Mouse (Mus musculus): ENCODE measurements around the gene Rspo1. TPM values are rescaled to one million over a fixed set of nuclear protein-coding genes. Genes with fewer than 3 reads are reported as not detected.

Gene Rspo1
- total RNA-seq, 2 experiments from 2014 or later, result 13.0 to 18.6 TPM

DNA sequence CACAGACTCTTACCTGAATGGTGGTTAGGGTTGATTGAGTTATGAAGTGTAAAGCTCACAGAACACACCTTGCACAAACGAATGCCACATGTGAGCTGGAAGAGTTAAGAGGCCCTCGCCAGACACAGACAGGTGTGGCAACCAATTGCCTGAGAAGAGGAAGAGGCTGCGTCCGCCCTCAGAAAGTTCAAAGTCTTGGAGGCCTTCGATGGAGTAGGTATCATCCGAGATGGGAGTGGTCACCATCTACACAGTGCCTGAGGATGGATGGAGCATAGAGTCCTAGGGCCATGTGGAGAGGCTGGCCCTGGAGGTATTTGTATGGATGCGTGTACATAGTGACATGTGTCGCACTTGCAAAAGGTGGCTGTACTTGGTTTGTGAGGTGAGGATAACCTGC, 15.1 kb upstream of the Rspo1 start:
- no peak for DNase-seq (ENCODE audit: low spot score in 2 of 2)

DNA sequence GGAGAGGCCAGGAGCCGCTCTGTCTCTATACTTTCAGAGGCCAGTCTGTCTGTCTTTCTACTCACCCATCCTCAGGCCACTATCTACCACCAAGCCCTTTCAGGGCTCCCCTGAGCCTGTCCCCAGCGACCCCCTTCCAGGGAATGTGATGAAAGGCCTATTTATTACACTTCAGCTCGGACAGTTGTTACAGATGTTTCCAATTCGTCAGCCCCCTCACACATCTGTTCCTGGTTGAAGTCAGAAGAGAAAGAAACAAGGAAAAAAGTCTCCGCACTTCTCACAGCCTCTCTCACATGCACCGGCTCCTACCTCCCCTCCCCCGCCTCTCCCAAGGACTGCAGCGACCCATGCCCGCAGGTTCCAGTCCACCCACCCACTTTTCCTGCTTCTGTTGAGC, 13.9 kb upstream of the Rspo1 start:
- DNase-seq (ENCODE audit: low spot score in 2 of 2), result no peak

DNA sequence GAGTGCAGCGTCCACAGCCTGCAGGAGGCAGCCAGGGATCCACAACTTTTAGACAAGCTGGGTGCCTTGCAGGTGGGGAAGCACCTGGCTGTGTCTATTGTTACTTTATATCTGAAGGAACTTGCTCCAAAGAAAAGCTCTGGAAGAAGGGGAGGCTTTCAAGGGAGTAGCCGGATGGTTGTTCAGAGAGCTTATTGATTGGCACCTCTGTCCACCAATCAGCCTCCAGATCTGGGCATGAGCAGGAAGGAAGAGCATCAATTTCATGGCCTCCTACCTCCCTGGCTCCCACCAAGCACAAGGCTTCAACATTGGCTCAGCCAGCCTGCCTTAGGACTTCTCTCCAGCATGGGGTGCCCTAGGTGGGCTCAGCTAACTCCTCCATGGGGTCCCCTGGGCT, 12.9 kb upstream of the Rspo1 start:
- DNase-seq (ENCODE audit: low spot score in 2 of 2), result no peak

DNA sequence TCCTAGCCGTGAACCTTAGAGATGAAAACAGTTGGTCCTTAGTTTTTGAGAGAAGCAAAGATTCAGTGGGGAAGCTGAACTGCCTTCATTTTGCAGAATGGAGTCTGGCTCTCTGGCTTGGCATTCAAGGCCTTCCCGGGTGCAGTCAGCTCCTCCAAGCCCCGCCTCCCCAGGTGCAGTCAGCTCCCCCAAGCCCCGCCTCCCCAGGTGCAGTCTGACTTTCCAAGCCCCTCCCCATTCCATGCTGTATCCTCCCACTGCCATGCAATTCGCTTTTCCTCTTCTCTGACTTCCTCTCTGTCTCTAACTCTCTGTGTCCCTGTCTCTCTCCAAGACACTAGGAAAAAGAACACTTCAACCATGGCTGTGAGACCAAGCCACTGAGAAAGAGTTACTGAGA, 8.0 kb upstream of the Rspo1 start:
- DNase-seq (ENCODE audit: low spot score in 2 of 2), result no peak

DNA sequence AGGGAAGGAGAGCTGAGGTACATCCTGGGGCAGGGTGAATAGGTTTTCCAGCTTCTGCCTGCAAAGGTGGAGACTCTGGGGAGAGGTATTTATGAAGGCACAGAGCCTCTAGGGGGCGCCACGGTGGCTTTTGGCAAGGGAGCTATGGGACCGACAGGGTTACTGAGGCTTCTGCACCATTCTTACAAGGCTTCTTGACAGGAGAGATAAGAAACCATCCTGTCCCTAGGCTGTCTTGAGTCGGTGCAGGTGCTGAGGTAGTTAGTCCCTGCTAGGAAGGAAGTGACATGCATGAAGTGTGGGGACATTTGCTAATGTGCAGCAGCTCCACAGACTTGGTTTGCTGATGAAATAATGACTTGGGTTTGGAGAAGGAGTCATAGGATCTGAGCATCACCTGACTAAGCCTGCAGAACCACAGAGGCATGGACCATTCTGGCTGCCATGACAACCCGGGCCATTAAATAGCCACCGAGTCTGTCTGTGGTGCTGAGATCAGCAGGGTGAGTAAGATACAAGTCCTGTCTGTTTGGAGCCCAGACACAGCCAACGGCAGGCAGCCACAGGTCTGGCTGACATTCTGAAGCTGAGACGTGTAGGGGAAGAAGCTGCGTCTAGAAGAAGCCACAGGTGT, 2.2 kb upstream of the Rspo1 start:
- no peak for DNase-seq (ENCODE audit: low spot score in 2 of 2)

DNA sequence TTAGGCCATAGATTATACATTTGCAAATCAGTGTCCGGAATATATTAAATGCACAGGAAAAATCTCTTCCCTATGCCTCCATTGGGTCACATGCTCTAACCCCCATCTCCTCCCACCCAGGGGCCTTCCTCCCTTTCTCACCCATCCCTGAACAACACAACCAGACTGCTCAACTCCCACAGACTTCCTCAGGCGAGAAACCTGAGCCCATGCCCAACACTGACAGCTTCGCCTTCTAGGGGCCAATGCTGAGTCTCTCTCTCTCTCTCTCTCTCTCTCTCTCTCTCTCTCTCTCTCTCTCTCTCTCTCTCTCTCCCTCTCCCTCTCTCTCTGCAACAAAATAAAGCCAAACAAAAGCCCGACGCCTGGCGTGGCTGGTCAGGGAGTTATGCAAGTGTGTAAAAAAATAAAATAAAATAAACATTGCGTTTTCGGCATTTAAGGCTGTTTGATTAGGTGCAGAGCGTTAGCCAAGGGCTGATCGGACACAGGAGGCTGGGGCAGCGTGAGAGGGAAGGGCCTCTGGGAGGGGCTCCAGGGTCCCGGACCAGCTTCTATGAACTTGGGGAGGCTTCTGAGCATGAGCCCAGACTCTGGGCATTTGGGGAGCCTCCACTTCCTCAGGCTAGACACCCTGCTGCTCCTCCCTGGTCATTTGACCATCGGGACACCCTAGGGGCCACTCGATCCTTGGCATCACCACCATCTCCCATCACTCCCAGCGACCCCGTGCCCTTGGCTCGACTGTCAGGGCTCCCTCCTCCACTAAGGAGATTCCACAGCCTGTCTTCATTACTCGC, 1.2 kb upstream of the Rspo1 start:
- no peak for DNase-seq (ENCODE audit: low spot score in 2 of 2)

DNA sequence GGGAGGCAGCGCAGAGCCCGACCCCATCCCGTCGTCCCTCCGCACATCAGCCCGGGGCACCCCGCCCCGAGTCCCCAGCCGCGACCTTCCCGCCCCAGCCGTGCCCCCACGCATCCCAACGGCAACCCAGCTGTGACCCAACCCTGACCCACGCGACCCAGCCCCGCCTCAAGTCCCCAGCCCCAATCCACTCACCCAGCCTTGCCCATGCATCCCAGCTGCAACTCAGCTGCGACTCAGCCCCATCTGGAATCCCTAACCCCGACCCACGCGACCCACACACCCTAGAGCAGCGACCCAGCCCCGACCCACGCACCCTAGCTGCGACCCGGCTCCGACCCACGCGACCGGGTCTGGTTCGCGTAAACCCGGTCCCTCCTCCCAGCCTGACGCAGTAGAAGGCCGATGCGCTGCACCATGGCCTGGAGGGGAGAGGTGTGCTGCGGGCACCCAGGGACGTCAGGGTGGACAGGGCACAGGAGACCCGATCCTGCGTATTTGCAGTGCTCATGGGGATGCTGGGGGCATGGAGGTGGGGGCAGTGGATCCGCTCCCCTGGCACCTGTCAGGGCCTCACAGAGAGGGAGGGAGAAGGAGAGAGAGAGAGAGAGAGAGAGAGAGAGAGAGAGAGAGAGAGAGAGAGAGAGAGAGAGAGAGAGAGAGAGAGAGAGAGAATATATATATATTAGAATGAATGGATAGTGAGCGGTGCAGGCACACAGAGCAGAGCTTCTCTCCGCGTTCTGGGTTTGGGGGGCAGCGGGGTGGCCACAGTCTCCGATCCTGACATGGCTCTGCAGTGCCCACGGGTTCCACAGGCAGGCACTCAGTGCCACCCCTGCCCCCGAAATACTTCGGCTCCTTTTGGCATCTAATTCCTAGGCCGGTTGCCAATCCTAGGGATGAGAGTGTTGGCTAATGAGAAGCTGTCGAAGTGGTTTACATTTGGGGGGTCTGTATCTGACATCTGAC, 795 bp downstream of the Rspo1 start:
- DNase-seq (ENCODE audit: low spot score in 2 of 2), result no peak

DNA sequence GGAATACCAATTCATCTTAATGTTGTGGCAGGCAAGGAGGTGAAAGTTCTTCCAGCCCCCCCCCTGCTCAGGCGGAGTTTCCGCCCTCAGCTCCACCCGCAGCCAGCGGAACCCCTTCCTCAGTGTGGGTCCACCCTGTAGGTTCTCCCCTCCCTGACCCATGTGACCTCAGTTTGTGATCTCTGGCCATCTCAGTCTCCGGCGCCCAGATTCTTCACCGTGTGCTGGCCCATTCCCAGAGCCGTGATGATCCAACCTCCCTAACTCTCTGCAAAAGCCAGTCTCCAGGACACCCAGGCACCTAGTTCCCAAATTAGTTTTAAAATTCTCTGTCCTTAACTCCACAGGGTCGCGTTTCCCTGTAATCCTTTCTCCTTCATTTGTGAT, 1.5 kb downstream of the Rspo1 start:
- DNase-seq (ENCODE audit: low spot score in 2 of 2), result no peak

DNA sequence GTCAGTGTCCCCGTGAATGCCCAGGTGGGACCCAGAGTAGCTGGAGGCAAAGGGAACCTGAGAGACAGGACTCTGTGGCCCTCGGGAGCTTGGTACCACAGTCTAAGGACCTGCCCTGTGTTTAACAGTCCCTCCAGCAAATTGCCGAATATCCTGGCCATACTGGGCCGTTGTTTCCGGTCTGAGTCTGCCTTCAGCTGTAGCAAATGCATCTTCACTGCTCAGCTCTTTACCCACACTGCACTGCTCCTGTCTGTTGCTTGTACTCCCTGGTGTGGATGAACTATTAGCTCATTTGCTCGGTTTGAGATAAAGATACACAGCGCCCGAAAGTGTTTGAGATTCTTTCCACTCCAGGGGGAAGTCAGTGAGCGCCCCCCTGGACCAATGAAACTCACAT, 2.2 kb downstream of the Rspo1 start:
- DNase-seq (ENCODE audit: low spot score in 2 of 2), result no peak

DNA sequence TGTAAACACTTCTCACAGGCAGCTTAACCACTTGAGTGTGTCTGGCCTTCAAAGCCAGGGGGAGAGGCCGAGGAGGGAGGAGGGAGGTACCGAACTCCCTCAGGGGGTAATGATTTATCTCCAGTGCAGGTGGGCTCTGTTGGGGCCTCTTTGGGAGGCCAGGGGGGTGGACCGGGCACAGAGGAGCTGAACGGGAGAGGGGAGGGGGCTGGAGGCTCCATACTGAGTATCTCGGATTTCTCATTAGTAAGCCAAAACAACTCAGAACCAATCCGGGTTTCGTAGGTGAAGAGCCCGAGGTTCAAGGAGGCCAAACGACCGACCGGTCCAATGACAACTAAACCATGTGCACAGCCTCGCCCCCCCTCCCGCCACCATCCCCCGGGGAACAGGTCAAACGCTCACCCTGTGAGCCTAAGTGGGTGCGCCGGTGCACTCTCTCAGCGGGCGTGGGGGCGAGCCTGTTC, 3.6 kb downstream of the Rspo1 start:
- no peak for DNase-seq (ENCODE audit: low spot score in 2 of 2)

DNA sequence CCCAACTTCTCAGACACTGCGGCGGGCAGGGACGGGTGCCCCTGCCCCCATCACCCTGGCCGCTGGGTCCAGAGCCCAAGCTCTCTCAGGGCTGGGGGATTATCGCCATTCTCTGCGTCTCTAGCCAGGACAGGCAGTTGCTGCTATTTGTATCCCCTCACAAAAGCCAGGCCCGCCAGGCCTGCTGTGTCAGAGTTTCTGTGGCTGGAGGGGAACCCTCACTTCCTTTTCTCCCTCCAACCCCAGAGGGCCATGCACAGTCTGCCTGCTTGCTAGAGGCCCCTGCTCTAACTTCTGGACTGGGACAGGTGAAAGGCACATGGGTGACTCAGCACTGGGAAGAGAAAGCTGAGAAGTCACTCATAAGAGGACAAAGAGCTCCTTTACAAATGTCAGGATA, 4.1 kb downstream of the Rspo1 start:
- DNase-seq (ENCODE audit: low spot score in 2 of 2), result no peak

DNA sequence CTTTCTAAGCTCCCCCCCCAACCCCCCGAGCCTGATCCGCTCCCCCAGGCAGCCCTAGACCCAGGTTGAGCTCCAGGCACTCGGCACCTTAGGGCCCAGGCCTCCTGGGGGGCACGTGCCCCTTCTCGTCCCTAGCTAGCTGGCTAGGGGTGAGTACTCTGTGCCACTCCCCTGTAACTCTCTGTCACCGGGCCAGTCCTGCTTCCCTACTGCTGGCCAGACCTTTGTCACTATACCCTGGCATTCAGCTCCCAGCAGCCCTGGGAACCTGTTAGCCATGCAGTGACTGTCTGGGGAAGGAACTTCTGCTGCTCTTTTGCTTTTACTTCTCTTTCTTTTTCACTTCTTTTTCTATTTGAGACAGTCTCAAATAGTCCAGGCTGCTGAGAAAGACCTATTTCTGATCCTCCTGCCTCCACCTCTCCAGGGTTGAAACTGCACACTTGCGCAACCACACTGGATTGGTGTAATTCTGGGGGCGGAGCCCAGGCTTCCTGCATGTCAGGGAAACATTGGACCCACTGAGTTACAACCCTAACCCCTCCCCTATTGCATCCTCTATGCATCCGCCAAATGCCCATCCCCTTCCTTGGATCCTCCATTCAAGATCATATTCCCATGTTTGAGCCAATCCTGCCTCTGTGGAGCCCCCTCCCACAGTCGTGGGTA, 11.4 kb downstream of the Rspo1 start:
- DNase-seq (ENCODE audit: low spot score in 2 of 2), result no peak

DNA sequence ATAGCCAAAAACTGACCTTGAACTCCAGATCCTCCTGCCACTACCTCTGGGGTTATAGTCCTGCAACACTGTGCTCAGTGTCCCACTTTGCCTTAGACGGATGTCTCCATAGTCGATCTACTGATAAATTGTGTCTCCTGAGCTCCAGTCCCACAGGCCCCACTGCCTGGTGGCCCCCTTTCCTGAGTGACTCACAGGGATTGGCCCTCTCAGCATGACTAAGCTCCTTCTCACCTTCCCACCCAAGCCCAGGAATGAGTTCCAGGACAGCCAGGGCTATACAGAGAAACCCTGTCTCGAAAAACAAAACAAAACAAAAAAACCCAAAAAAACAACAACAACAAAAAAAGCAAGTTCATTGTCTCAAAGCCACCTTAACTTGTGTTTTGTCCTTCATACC, 13.3 kb downstream of the Rspo1 start:
- no peak for DNase-seq (ENCODE audit: low spot score in 2 of 2)

DNA sequence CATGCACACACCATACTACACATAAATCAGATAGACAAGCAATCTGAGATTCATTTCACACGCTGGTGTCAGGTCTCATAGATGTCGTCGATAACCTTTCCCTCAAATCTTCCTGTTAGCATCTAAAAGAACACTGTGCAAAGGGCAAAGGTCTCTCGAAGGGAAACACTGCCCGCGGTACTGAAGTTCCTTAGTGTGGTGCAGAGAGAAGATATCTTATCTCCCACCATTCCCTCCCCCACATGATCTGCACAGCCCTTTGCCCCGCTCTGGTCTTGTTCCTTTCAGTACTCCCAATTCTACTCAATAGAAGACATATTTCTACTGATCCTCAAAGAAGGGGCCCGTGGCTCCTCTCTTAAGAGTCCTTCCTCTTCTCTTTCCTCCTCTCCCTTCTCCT, 16.7 kb downstream of the Rspo1 start:
- DNase-seq (ENCODE audit: low spot score in 2 of 2), result no peak

DNA sequence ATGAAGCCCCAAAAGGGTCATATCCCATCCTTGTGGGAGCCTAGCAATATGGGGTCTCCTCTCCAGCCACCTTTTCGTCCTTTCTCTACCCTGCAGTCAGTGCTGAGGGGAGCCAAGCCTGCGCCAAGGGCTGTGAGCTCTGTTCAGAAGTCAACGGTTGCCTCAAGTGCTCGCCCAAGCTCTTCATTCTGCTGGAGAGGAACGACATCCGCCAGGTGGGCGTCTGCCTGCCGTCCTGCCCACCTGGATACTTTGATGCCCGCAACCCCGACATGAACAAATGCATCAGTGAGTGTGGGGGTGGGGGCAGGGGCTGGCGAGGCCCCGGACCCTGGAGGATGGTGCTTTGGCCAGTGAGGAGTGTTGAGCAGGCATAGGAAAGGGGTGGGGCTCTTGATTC, 18.7 kb downstream of the Rspo1 start:
- no peak for DNase-seq (ENCODE audit: low spot score in 2 of 2)

DNA sequence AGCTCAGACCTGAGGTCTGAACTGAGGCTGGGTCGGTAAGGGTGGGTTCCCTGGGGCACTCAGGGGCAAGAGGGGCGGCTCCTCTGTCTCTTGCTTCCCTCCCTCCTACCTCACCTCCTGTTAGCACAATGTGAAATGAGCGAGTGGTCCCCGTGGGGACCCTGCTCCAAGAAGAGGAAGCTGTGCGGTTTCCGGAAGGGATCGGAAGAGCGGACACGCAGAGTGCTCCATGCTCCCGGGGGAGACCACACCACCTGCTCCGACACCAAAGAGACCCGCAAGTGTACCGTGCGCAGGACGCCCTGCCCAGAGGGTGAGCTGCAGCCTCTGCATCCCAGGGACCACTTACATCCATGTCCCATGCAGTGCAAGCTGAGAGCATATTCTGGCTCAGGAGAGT, 21.2 kb downstream of the Rspo1 start:
- DNase-seq (ENCODE audit: low spot score in 2 of 2), result no peak

DNA sequence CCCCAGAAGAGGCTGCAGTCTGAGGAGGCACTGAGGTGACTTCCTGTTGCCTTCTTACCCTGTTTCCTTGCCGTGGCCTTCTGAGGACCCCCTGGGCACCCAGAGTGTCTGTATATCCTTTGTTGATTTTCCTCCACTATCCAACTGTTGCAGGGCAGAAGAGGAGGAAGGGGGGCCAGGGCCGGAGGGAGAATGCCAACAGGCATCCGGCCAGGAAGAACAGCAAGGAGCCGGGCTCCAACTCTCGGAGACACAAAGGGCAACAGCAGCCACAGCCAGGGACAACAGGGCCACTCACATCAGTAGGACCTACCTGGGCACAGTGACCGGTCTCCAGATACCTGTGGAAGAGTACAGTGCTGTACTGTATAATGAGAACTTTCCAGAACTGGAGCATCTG, 22.0 kb downstream of the Rspo1 start:
- no peak for DNase-seq (ENCODE audit: low spot score in 2 of 2)

DNA sequence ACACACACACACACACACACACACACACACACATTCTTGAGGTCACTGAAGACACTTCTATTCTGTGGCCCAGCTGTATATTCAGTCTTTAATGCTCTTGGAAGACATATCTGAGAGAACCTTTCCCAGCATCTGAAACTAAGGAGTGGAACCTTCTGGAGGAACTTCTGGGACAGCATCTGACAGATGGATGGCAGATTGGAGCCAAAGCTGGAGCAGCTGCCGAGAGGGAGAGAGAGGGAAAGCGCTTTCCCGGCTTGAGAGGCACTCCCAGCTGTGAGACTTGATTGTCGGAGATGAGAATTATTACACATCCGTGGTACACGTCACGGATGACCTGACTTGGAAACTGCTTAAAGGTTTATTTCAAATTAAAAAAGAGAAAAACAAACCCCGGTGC, 22.5 kb downstream of the Rspo1 start:
- DNase-seq (ENCODE audit: low spot score in 2 of 2), result no peak

DNA sequence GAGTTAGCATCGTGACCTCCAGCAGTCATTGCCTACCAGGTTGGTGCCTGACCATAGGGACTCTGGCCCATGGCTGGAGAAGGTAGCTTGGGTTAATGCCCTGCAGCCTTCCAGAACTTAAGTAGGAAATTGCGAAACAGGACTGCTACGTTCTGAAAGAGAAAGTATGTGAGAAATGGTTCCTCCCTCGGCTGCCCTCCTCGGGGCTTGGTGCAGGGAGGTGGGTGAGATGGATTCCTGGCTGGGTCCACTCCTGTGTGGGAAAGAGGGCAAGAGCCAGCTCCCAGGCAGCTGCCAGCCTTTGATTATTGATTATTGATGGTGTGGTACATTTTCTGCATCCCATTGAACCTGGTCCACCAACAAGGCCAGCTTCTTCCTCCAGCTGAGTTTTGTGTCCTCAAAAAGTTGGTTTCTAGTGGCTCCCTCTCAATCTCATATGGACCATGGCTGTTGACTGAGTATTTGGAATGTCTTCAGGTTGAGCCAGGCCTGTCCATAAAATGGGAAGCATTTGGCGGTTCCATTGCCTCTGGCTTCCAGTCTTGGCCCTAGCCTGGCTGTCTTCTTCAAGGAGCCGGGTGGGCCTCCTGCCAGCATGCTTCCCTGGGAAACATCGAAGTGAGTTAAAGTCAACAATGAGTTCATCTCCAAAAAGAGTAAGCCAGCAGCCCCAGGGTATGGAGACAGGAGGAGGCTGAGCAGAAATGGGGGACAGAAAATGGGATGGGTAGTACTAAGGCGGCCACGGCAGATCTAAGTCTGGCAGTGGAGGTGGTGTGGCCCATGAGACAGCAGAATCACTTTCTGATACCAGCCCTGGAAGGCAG, 29.8 kb downstream of the Rspo1 start, which contains the start of gene Gnl2:
TSS of gene Gnl2 (plus strand) at position 780 of the 830 bp plus-strand sequence.
- DNase-seq (ENCODE audit: low spot score in 2 of 2), result no peak

DNA sequence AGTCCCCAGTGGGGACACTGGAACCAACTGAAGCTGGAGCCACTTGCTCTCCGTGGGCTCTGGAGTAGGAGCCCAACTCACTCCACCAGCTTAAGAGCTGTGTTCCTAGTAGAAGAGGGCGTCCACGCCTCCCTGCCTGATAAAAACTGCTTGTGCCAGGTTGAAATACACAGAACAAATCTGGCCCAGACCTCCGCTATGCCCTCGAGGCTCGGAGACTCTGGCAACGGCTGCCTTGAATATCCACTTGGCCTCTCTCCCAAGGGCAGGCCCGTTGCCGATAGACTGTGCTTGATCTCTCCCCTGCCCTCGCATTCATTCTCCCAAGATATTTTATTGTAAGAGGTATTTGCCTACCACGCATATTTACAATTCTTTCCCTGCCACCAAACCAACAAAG, 31.2 kb downstream of the Rspo1 start:
- DNase-seq (ENCODE audit: low spot score in 2 of 2), result no peak

Data from layer of hippocampus, postnatal 14 days (tissue).